Mouse (Mus musculus): ENCODE results near the gene Zmynd10. TPM values are rescaled to one million over a fixed set of nuclear protein-coding genes. Genes with fewer than 3 reads are reported as not detected.

Zmynd10 gene
- total RNA-seq, 2 experiments from 2014 or later, result not detected

DNA sequence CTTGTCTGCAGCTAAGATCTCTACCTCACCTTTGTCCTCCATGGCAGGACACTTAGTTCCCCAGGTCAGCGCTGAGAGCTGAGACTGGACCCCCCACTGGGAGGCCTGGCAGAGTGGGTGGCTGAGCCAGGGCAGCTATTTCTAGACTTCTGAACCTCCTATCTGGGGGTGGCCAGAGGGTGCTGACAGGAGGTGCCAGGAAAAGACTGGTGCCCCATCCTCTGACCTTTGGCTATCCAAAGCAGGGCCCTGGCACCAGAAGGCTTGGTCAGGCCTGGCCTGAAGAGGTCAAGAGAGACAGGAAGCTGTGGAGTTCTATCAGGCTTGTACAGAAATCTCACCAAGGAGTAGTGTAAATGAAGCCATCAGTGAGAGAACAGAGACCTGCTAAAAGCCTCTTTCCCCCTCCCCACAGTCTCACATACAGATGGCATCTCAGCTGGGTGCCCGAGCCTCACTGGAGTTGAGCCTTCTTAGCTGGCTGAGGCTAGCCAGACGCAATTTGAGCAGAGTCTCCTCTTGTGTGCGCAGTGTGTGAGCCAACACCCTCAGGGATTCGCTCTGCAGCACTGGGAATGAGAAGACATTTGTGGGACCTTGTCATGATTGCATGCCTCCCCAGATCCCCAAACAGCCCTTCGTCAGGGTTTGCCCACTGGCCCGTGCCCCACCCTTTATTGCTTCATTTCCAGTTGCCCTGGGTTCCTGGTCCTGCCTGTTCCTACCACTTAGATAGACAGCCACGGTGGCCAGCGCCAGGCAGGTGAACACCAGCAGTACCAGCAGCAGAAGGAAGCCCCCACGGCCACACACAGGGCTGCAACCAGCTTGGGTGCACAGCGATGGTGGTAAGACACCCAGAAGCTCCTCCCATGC lies 46.2 kb downstream of the Zmynd10 start:
- ATAC-seq (replicated peaks; ENCODE audit: low FRiP score, low TSS enrichment, poor library complexity, severe bottlenecking), result no peak

- no peak for ATAC-seq (replicated peaks; ENCODE audit: low FRiP score, low TSS enrichment, poor library complexity, severe bottlenecking)
Measured at GRCm38 (mm10) chr9:107594281-107595062, 47.4 kb downstream of the Zmynd10 start.

DNA sequence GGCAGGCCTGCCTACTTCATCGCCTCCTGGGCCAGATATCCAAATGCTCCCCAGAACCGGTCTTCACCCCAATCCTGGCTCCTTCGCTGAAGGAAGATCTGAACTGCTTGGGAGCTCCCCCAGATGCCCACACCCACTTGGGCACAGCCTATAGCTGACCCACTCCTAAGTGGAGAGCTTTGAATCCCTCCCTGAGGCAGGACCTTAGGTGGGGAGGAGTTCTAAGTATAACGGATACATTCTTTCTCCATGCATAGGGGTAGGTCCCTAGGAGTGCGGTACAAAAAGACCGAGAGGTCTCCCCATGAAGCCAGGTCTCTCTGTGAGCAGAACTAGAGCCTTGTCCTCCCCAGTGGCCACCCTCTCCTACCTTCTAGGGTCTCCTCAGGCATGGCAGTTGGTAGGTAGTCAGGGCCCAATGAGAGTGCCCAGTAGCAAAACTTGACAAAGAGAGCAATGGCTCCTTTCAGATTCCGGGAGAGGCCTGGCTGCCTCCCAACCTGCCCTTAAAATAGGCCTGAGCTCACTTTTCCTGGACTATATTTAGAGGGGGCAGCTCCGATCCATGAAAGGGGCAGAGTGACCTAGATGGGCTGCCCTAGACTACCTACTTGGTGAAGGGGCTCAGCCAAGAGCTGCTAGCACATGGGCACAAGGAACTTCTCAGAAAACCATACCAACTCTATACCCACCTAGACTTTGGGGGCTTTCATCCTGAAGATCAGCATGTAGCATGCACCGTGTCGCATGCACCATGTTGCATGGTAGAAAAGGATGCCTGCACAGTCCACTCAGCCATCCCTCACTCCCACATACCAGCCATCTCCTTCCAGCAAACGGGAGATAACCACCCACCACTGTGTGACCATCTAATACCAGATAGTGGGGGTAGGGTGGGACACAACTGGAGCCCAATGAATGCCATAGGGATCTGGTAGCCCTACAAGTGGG lies 49.8 kb downstream of the Zmynd10 start:
- no peak for ATAC-seq (replicated peaks; ENCODE audit: low FRiP score, low TSS enrichment, poor library complexity, severe bottlenecking)

DNA sequence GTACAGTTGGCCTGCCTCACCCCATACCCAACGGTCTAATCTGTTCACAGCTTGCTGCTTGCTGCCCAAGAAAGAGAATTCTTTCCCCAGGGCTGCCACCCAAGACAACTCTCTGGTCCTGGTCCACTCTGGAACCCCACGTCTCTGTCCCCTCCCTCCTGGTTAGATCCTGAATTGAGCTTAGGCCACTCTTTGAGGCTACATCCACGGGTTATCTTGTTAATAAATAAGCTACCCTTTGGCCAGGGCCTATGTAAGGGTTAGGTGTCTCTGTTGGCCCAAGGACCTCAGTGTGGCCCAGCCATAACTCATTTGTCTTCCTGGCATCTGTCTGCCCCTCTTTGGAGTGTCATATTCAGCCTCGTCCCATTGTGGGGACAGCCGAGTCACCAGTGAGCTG lies 51.3 kb downstream of the Zmynd10 start:
- ATAC-seq (replicated peaks; ENCODE audit: low FRiP score, low TSS enrichment, poor library complexity, severe bottlenecking), result no peak

DNA sequence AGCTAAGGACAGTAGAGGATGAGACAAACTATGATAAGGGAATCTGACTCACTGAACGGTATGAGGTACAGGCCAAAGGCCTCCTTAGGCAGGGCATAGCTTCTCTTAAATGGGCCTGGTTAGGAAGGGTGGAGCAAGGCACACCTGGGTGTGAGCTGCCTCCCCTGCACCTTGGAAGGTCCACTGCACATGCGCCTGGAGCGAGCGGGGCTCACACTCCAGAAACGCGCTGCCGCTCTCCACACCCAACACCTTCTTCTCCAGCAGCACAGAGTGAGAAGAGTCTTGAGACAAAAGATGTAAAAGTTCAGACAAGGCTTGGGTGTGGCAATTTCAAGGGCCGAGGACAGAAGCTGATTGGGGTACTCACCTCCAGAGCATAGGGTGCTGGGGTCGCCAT lies 52.3 kb downstream of the Zmynd10 start:
- no peak for ATAC-seq (replicated peaks; ENCODE audit: low FRiP score, low TSS enrichment, poor library complexity, severe bottlenecking)

DNA sequence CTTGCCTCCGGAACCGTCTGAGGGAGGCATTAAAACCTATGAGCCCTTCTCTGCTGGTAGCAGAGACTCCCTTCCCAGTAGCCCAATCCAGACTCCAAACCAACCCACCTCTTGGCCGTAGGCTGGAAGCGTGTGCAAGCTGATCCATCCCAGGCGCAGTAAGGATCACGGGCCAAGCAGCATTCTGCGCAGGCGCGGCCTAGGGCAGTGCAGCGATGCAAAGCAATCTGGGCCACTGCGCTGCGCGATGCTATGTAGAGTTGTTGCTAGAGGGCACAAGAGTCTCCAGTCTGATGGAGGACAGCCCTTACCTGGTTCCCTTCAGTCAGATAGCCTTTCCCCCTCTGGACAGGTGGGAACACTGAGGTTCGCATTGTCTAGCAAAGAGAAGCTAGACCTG lies 52.7 kb downstream of the Zmynd10 start:
- ATAC-seq (replicated peaks; ENCODE audit: low FRiP score, low TSS enrichment, poor library complexity, severe bottlenecking), result no peak

- no peak for ATAC-seq (replicated peaks; ENCODE audit: low FRiP score, low TSS enrichment, poor library complexity, severe bottlenecking)
Measured at GRCm38 (mm10) chr9:107600745-107601144, 53.6 kb downstream of the Zmynd10 start.

Other genes starting within 250 kb of the Zmynd10 start
- gene Hemk1, start 208.9 kb upstream of the Zmynd10 start, total RNA-seq (2014; fragmentation: Nextera tagmentation), result 5.8 and 18.8 TPM in 2 replicates
- 4.9 and 9.0 TPM in 2 replicates for gene Hemk1, start 208.9 kb upstream of the Zmynd10 start, total RNA-seq (2017)
- gene 6430571L13Rik, start 206.7 kb upstream of the Zmynd10 start, total RNA-seq (2014; fragmentation: Nextera tagmentation), result not detected in 2 replicates
- 0.47 TPM in 1 of 2 replicates, not detected in the other for gene 6430571L13Rik, start 206.7 kb upstream of the Zmynd10 start, total RNA-seq (2017)
- gene Cacna2d2, start 147.7 kb upstream of the Zmynd10 start, total RNA-seq (2014; fragmentation: Nextera tagmentation), result 0.10 TPM in 1 of 2 replicates, not detected in the other
- gene Cacna2d2, start 147.7 kb upstream of the Zmynd10 start, total RNA-seq (2017), result not detected in 2 replicates
- 15.0 and 18.4 TPM in 2 replicates for gene Tmem115, start 13.4 kb upstream of the Zmynd10 start, total RNA-seq (2014; fragmentation: Nextera tagmentation)
- gene Tmem115, start 13.4 kb upstream of the Zmynd10 start, total RNA-seq (2017), result 13.3 and 15.7 TPM in 2 replicates
- 5.3 and 16.6 TPM in 2 replicates for gene Cyb561d2, start 5.1 kb upstream of the Zmynd10 start, total RNA-seq (2014; fragmentation: Nextera tagmentation)
- 14.5 and 15.0 TPM in 2 replicates for gene Cyb561d2, start 5.1 kb upstream of the Zmynd10 start, total RNA-seq (2017)
- gene Nprl2, start 5.1 kb upstream of the Zmynd10 start, total RNA-seq (2014; fragmentation: Nextera tagmentation), result 14.8 and 19.1 TPM in 2 replicates
- gene Nprl2, start 5.1 kb upstream of the Zmynd10 start, total RNA-seq (2017), result 7.5 and 8.7 TPM in 2 replicates
- 24.6 and 29.3 TPM in 2 replicates for gene Rassf1, start 4.3 kb downstream of the Zmynd10 start, total RNA-seq (2014; fragmentation: Nextera tagmentation)
- 32.8 and 40.3 TPM in 2 replicates for gene Rassf1, start 4.3 kb downstream of the Zmynd10 start, total RNA-seq (2017)
- gene Tusc2, start 16.0 kb downstream of the Zmynd10 start, total RNA-seq (2014; fragmentation: Nextera tagmentation), result 27.2 and 33.6 TPM in 2 replicates
- 15.6 and 26.1 TPM in 2 replicates for gene Tusc2, start 16.0 kb downstream of the Zmynd10 start, total RNA-seq (2017)
- gene Hyal2, start 20.6 kb downstream of the Zmynd10 start, total RNA-seq (2014; fragmentation: Nextera tagmentation), result 7.6 and 23.6 TPM in 2 replicates
- 5.4 and 8.3 TPM in 2 replicates for gene Hyal2, start 20.6 kb downstream of the Zmynd10 start, total RNA-seq (2017)
- gene Hyal1, start 29.6 kb downstream of the Zmynd10 start, total RNA-seq (2014; fragmentation: Nextera tagmentation), result 1.1 and 5.9 TPM in 2 replicates
- gene Hyal1, start 29.6 kb downstream of the Zmynd10 start, total RNA-seq (2017), result 1.1 and 4.3 TPM in 2 replicates
- gene Naa80, start 31.6 kb downstream of the Zmynd10 start, total RNA-seq (2014; fragmentation: Nextera tagmentation), result 46.2 and 49.0 TPM in 2 replicates
- gene Naa80, start 31.6 kb downstream of the Zmynd10 start, total RNA-seq (2017), result 15.8 and 25.8 TPM in 2 replicates
- 5.1 and 9.4 TPM in 2 replicates for gene Hyal3, start 33.5 kb downstream of the Zmynd10 start, total RNA-seq (2014; fragmentation: Nextera tagmentation)
- 0.61 and 3.3 TPM in 2 replicates for gene Hyal3, start 33.5 kb downstream of the Zmynd10 start, total RNA-seq (2017)
- gene Ifrd2, start 40.3 kb downstream of the Zmynd10 start, total RNA-seq (2014; fragmentation: Nextera tagmentation), result 226 and 251 TPM in 2 replicates
- gene Ifrd2, start 40.3 kb downstream of the Zmynd10 start, total RNA-seq (2017), result 103 and 192 TPM in 2 replicates
- 0.50 TPM in 1 of 2 replicates, not detected in the other for gene Sema3b, start 61.9 kb downstream of the Zmynd10 start, total RNA-seq (2014; fragmentation: Nextera tagmentation)
- not detected in 2 replicates for gene Sema3b, start 61.9 kb downstream of the Zmynd10 start, total RNA-seq (2017)
- gene Gnai2, start 88.1 kb downstream of the Zmynd10 start, total RNA-seq (2014; fragmentation: Nextera tagmentation), result 204 and 225 TPM in 2 replicates
- 215 and 228 TPM in 2 replicates for gene Gnai2, start 88.1 kb downstream of the Zmynd10 start, total RNA-seq (2017)
- gene Slc38a3, start 122.2 kb downstream of the Zmynd10 start, total RNA-seq (2014; fragmentation: Nextera tagmentation), result not detected in 2 replicates
- not detected in 2 replicates for gene Slc38a3, start 122.2 kb downstream of the Zmynd10 start, total RNA-seq (2017)
- gene Gnat1, start 132.4 kb downstream of the Zmynd10 start, total RNA-seq (2014; fragmentation: Nextera tagmentation), result not detected in 2 replicates
- gene Gnat1, start 132.4 kb downstream of the Zmynd10 start, total RNA-seq (2017), result 5.3 TPM in 1 of 2 replicates, not detected in the other
- gene Sema3f, start 163.2 kb downstream of the Zmynd10 start, total RNA-seq (2014; fragmentation: Nextera tagmentation), result 0.94 TPM in 1 of 2 replicates, not detected in the other
- not detected in 2 replicates for gene Sema3f, start 163.2 kb downstream of the Zmynd10 start, total RNA-seq (2017)
- 172 and 186 TPM in 2 replicates for gene Rbm5, start 223.7 kb downstream of the Zmynd10 start, total RNA-seq (2014; fragmentation: Nextera tagmentation)
- 236 and 244 TPM in 2 replicates for gene Rbm5, start 223.7 kb downstream of the Zmynd10 start, total RNA-seq (2017)